Mouse (Mus musculus): ENCODE results near the gene Troap. TPM values are rescaled to one million over a fixed set of nuclear protein-coding genes. Genes with fewer than 3 reads are reported as not detected.

The Troap gene
- total RNA-seq (2014; fragmentation: Nextera tagmentation) (58.2 and 59.0 TPM in 2 replicates), total RNA-seq (2017) (22.3 and 22.8 TPM in 2 replicates), polyA plus RNA-seq (2012) (71.0 and 73.9 TPM in 2 replicates)

DNA sequence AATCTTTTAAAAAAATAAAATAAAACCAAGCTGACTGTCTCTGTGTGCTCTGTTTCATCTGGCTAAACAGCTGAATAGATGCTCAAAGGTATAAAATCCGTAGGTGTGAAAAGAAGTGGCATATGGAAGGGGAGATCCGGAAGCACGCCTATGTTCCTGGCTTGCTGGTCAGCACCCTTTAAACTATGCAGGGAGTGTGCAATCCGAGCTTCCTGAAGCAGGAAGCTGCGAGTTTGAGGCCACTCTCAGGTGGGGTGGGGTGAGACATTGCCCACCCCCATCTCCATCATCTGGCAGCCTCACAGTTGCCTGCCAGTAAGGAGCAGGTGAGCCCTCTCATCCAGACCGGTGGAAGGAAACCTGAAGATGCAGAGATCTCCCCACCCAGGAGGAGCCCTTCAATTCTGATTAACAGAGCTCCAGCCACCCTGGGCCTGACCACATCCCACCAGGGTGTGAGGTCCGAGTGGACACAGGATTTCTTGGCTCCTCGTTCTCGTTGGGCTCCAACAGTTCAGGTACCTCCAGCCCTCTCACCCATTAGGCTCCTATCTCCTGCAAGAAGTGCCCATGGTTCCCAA lies at the start of gene Troap:
Gene Troap, plus strand, starts transcription at position 557 of the 581 bp plus-strand sequence.
- no peak for ATAC-seq (ENCODE audit: extremely low read depth, insufficient number of reproducible peaks, low FRiP score, poor library complexity, severe bottlenecking)

DNA sequence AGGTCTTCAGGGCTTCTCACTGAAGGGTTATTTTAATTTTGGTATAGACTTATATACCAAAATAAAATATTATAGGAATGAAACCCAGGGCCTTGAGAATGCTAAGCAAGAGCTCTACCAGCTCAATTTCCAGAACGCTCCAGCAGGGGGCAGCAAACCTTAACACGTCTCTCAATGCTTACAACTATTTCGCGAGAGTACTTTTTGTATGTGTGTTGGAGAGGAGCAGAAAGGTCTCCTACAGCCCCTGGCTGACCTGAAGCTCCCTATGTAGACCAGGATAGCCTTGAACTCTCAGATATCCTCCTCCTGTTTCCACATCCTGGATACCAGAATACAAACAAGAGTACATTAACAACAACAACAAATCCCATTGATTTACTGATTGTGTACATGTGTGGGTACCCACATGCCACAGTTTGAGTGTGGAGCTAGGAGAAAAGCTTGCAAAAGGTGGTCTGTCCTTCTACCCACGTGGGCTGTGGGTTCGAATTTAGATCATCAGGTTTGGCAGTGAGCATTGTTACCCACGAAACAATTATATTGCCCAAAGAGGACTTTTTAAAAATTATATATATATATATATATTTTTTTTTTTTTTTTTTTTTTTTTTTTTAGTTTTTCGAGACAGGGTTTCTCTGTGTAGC lies 49.6 kb upstream of the Troap start:
- Histone ChIP-seq H3K4me1 (ENCODE audit: insufficient read depth, low read depth, low read length) (peaks cover 3% of the 10 kb centered on the region; the same call in 1 of the 2 replicates), H3K36me3 (replicated peaks) (peaks cover 3% of the 10 kb centered on the region), H3K27me3 (ENCODE audit: insufficient read depth, low read length) (peaks cover 2% of the 10 kb centered on the region; the same call in 1 of the 2 replicates), H3K9me3 (replicated peaks) (0 out of 2 replicates have a peak, but pooled peaks cover 2% of the 10 kb centered on the region), H3K4me3 (ENCODE audit: low read depth, low read length) (no peak overlapping the region)
- DNase-seq (ENCODE audit: low spot score), result no peak
- ATAC-seq (ENCODE audit: extremely low read depth, insufficient number of reproducible peaks, low FRiP score, poor library complexity, severe bottlenecking), result no peak
- TF ChIP-seq POLR2AphosphoS5 (IDR thresholded peaks at IDR 0.05; ENCODE audit: insufficient replicate concordance, low read depth, low read length), result no peak
- no peak for TF ChIP-seq GATA1 (IDR thresholded peaks at IDR 0.05; ENCODE audit: borderline replicate concordance, low read length)
- no peak for TF ChIP-seq TAL1 (conservative IDR thresholded peaks at IDR 0.05; ENCODE audit: low read depth, low read length)
- peak; percentile 67 for TF ChIP-seq CTCF (IDR thresholded peaks at IDR 0.05; ENCODE audit: low read depth, low read length)
- TF ChIP-seq GATA2 (IDR thresholded peaks at IDR 0.05; ENCODE audit: borderline replicate concordance, low read depth, low read length), result no peak

More for the DNA sequence above, at the start of gene Troap:
- DNase-seq (ENCODE audit: low spot score), result no peak
- H3K36me3 ChIP-seq (replicated peaks), result peaks cover 30% of the 10 kb centered on the region
- no peak for TF ChIP-seq CTCF (IDR thresholded peaks at IDR 0.05; ENCODE audit: low read depth, low read length)
- no peak for TF ChIP-seq GATA2 (IDR thresholded peaks at IDR 0.05; ENCODE audit: borderline replicate concordance, low read depth, low read length)
- TF ChIP-seq POLR2AphosphoS5 (IDR thresholded peaks at IDR 0.05; ENCODE audit: insufficient replicate concordance, low read depth, low read length), result no peak
- no peak for TF ChIP-seq GATA1 (IDR thresholded peaks at IDR 0.05; ENCODE audit: borderline replicate concordance, low read length)
- no peak for TF ChIP-seq TAL1 (conservative IDR thresholded peaks at IDR 0.05; ENCODE audit: low read depth, low read length)
- H3K9me3 ChIP-seq (replicated peaks), result no peaks in the 10 kb centered on the region
- H3K4me1 ChIP-seq (ENCODE audit: insufficient read depth, low read depth, low read length), result peaks cover 40% of the 10 kb centered on the region
- H3K27me3 ChIP-seq (ENCODE audit: insufficient read depth, low read length), result peaks cover 6% of the 10 kb centered on the region; the same call in 1 of the 2 replicates
- peak within 1 kb of the TSS; percentile 72 for H3K4me3 ChIP-seq (ENCODE audit: low read depth, low read length)

DNA sequence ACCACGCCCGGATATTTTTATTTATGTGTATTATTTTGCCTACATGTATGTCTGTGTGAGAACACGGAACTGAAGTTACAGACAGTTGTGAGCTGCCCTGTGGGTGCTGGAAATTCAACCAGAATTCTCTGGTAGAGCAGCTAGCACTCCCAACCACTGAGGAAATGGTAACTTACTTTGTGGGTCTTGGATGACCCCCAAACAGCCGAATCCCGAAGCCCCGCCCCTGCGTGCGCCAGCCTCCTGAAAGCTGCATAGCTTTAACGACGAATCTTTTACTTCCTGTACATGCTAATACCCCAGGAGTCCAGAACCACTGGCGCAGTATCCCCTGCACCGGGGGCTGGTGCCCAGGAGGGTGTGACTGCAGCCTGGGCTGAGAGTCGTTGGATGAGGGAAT lies 49.0 kb upstream of the Troap start:
- peaks cover 3% of the 10 kb centered on the region for H3K36me3 ChIP-seq (replicated peaks)
- 0 out of 2 replicates have a peak, but pooled peaks cover 2% of the 10 kb centered on the region for H3K9me3 ChIP-seq (replicated peaks)
- H3K4me3 ChIP-seq (ENCODE audit: low read depth, low read length), result no peak overlapping the region
- TF ChIP-seq GATA1 (IDR thresholded peaks at IDR 0.05; ENCODE audit: borderline replicate concordance, low read length) (no peak), TAL1 (conservative IDR thresholded peaks at IDR 0.05; ENCODE audit: low read depth, low read length) (no peak), GATA2 (IDR thresholded peaks at IDR 0.05; ENCODE audit: borderline replicate concordance, low read depth, low read length) (no peak), CTCF (IDR thresholded peaks at IDR 0.05; ENCODE audit: low read depth, low read length) (no peak), POLR2AphosphoS5 (IDR thresholded peaks at IDR 0.05; ENCODE audit: insufficient replicate concordance, low read depth, low read length) (no peak)
- H3K27me3 ChIP-seq (ENCODE audit: insufficient read depth, low read length), result peaks cover 2% of the 10 kb centered on the region; the same call in 1 of the 2 replicates
- DNase-seq (ENCODE audit: low spot score) (no peak), ATAC-seq (ENCODE audit: extremely low read depth, insufficient number of reproducible peaks, low FRiP score, poor library complexity, severe bottlenecking) (no peak)
- peaks cover 3% of the 10 kb centered on the region; the same call in 1 of the 2 replicates for H3K4me1 ChIP-seq (ENCODE audit: insufficient read depth, low read depth, low read length)

DNA sequence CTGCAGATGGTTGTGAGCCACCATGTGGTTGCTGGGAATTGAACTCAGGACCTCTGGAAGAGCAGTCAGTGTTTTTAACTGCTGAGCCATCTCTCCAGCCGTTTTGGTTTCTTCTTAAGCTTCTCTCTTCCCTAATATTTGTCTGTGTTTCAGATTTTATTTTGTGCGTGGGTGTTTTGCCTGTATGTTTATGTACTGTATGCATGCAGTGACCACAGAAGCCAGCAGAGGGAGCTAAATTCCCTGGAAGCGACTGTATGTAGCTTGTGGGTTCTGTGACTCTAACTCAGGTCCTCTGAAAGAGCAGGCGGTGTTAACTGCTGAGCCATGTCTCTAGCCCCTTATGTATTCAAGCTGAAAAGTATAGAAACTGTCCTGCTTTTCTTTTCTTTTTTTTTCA lies 48.1 kb upstream of the Troap start:
- DNase-seq (ENCODE audit: low spot score) (no peak), ATAC-seq (ENCODE audit: extremely low read depth, insufficient number of reproducible peaks, low FRiP score, poor library complexity, severe bottlenecking) (no peak)
- Histone ChIP-seq H3K4me3 (ENCODE audit: low read depth, low read length) (no peak overlapping the region), H3K36me3 (replicated peaks) (peaks cover 3% of the 10 kb centered on the region), H3K27me3 (ENCODE audit: insufficient read depth, low read length) (peaks cover 1% of the 10 kb centered on the region; the same call in 1 of the 2 replicates), H3K4me1 (ENCODE audit: insufficient read depth, low read depth, low read length) (peaks cover 3% of the 10 kb centered on the region; the same call in 1 of the 2 replicates), H3K9me3 (replicated peaks) (0 out of 2 replicates have a peak, but pooled peaks cover 1% of the 10 kb centered on the region)
- TF ChIP-seq GATA2 (IDR thresholded peaks at IDR 0.05; ENCODE audit: borderline replicate concordance, low read depth, low read length) (no peak), CTCF (IDR thresholded peaks at IDR 0.05; ENCODE audit: low read depth, low read length) (peak; percentile 67)

DNA sequence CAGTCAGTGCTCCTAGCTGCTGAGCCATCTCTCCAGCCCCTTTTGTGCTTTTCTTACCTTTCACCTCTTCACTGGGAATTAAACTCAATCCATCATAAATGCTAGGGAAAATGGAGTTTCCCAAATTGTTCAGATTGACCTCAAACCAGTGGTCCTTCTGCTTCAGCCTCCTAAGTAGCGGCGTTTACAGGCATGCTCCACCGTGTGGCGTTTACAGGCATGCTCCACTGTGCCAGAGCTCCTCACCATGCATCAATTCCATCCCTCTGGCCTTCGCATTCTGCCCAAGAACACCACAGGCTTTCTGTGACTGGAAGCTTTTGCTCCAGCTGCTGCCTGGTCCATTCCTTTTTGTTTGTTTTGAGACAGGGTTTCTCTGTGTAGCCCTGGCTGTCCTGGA lies 47.3 kb upstream of the Troap start:
- no peak for DNase-seq (ENCODE audit: low spot score)
- Histone ChIP-seq H3K9me3 (replicated peaks) (no peaks in the 10 kb centered on the region), H3K27me3 (ENCODE audit: insufficient read depth, low read length) (no peaks in the 10 kb centered on the region), H3K4me1 (ENCODE audit: insufficient read depth, low read depth, low read length) (peaks cover 6% of the 10 kb centered on the region), H3K4me3 (ENCODE audit: low read depth, low read length) (no peak overlapping the region), H3K36me3 (replicated peaks) (peaks cover 6% of the 10 kb centered on the region)
- TF ChIP-seq POLR2AphosphoS5 (IDR thresholded peaks at IDR 0.05; ENCODE audit: insufficient replicate concordance, low read depth, low read length), result no peak
- TF ChIP-seq GATA1 (IDR thresholded peaks at IDR 0.05; ENCODE audit: borderline replicate concordance, low read length), result no peak
- no peak for ATAC-seq (ENCODE audit: extremely low read depth, insufficient number of reproducible peaks, low FRiP score, poor library complexity, severe bottlenecking)

DNA sequence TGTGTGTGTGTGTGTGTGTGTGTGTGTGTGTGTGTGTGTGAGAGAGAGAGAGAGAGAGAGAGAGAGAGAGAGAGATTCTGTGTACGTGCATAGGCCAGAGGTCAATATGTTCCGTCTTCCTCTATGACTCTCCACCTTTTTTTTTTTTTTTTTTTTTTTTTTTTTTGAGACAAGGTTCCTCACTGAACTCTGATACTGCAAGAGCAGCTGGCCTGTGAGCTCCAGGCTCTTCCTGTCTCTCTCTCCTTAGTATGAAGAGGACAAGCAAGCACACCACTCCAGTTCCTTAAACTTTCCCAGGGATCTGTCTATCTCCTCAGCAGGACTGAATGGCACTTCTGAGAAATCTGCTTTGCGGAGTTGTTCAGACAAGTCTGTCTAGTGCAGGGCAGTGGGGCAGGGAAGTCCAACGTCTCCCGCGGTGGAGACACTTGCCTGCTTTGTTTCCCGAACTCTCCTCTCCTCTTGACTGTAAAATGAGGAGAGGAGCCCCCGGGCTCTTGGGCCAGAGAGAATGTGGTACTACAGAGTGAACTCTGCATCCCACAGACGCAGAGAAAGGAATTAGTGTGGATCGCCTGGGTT lies 45.4 kb upstream of the Troap start:
- TF ChIP-seq GATA2 (IDR thresholded peaks at IDR 0.05; ENCODE audit: borderline replicate concordance, low read depth, low read length), result no peak
- no peak for TF ChIP-seq POLR2AphosphoS5 (IDR thresholded peaks at IDR 0.05; ENCODE audit: insufficient replicate concordance, low read depth, low read length)
- no peak for TF ChIP-seq CTCF (IDR thresholded peaks at IDR 0.05; ENCODE audit: low read depth, low read length)
- no peak for TF ChIP-seq GATA1 (IDR thresholded peaks at IDR 0.05; ENCODE audit: borderline replicate concordance, low read length)
- TF ChIP-seq TAL1 (conservative IDR thresholded peaks at IDR 0.05; ENCODE audit: low read depth, low read length), result no peak
- ATAC-seq (ENCODE audit: extremely low read depth, insufficient number of reproducible peaks, low FRiP score, poor library complexity, severe bottlenecking) (no peak), DNase-seq (ENCODE audit: low spot score) (no peak)
- no peaks in the 10 kb centered on the region for H3K27me3 ChIP-seq (ENCODE audit: insufficient read depth, low read length)
- H3K4me1 ChIP-seq (ENCODE audit: insufficient read depth, low read depth, low read length), result peaks cover 25% of the 10 kb centered on the region
- H3K36me3 ChIP-seq (replicated peaks), result peaks cover 19% of the 10 kb centered on the region
- H3K9me3 ChIP-seq (replicated peaks), result no peaks in the 10 kb centered on the region
- H3K4me3 ChIP-seq (ENCODE audit: low read depth, low read length), result peak overlapping the region; percentile 87
